Mouse (Mus musculus) B cell, adult 62 days (primary cell): ENCODE results near the gene Gm28308. TPM values are rescaled to one million over a fixed set of nuclear protein-coding genes. Genes with fewer than 3 reads are reported as not detected.

Experiments used
- total RNA-seq: library from RNA; stranded (reverse); gene quantifications from 4 replicates; pipeline ENCODE4 v1.2.4, GENCODE M21; 2023

The Gm28308 gene
- total RNA-seq, 1 experiment from 2014 or later = not detected

Other genes starting within 250 kb of the Gm28308 start
- 40.5 to 48.4 TPM (median 41.9 TPM) in 4 replicates for gene Skap2, start 200.8 kb downstream of the Gm28308 start, total RNA-seq
- gene Hoxa1, start 55.0 kb downstream of the Gm28308 start, total RNA-seq = not detected in 4 replicates
- not detected in 4 replicates for gene Hoxa2, start 48.5 kb downstream of the Gm28308 start, total RNA-seq
- gene 5730596B20Rik, start 35.8 kb downstream of the Gm28308 start, total RNA-seq = not detected in 4 replicates
- not detected in 4 replicates for gene Hoxa4, start 21.6 kb downstream of the Gm28308 start, total RNA-seq
- gene Hoxa5, start 8.8 kb downstream of the Gm28308 start, total RNA-seq = not detected in 4 replicates
- not detected in 4 replicates for gene Hoxa6, start 4.6 kb downstream of the Gm28308 start, total RNA-seq
- gene Hoxa3, start within 50 bp of the Gm28308 start, total RNA-seq = 0.58 TPM in 1 of 4 replicates, not detected in the others
- gene Hoxa7, start 8.5 kb upstream of the Gm28308 start, total RNA-seq = not detected in 4 replicates
- not detected in 4 replicates for gene Hoxa9, start 17.8 kb upstream of the Gm28308 start, total RNA-seq
- not detected in 4 replicates for gene Hoxa10, start 27.5 kb upstream of the Gm28308 start, total RNA-seq
- not detected in 4 replicates for gene Hoxa11, start 32.5 kb upstream of the Gm28308 start, total RNA-seq
- not detected in 4 replicates for gene Hoxa13, start 47.5 kb upstream of the Gm28308 start, total RNA-seq
- not detected in 4 replicates for gene Evx1, start 100.2 kb upstream of the Gm28308 start, total RNA-seq